Mouse (Mus musculus) spleen, postnatal 14 days (tissue): ENCODE data around the gene Atp5c1.

Source experiments
- DNase-seq, 2 experiments: peaks; one replicate each; pipeline ENCODE4 v3.0.0; 2021 to 2022; ENCODE audit warnings: low spot score in 2 of 2

Atp5c1 gene

DNA sequence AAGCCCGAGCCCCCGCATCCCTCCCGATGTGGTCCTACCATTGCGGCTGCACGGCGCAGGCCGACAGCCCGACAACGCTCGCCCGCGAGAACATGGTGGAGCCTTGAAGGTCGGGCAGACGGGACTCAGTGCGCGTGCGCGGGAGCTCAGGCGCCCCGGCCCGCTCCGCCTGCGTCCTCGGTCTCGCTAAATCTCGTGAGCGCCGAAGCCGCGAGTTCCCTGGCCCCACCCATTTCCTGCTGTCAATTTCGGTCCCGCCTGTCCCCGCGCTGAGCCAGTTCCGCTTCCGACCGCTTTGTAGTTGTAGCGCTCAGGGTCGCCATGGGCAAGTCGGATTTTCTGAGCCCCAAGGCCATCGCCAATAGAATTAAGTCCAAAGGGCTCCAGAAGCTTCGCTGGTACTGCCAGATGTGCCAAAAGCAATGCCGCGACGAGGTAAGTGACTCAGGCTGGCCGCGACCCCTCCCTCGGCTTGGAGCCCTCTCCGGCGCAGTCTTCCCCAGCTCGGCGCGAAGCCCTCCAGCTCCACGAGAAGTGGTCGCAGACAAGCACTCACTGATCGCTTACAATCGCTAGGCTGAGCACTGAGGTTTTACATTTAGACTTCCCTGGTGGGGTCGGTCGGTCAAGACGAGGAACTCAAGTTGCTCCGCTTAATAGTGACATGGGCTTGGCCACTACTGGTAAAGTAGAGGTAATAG is at the start of gene Atp5c1, which contains the start of gene Kin:
Gene Atp5c1, minus strand, starts transcription at position 201 of the 701 bp plus-strand sequence.
Gene Kin, plus strand, starts transcription at position 284 of the 701 bp plus-strand sequence.
- peak; percentile 93 to 96 for DNase-seq

DNA sequence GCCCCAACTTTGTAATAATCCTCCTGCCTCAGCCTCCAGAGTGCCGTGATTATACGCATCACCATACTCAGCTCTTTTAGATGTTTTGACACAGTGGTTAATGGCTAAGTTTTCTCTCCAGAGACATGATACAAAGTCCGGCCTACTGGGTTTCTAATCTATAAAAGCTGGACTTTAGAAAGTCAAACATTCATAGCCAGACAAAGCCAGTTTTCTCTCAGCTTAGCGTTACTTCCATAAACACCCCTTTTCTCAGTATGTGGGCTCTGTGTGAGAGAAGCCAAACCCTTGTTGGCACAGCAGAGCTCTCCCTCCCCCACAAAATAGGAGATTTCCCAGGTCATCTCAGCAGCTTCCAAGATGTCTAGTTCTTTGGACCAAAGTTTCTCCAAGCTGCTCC is 48.3 kb upstream of the Atp5c1 start:
- no peak for DNase-seq

DNA sequence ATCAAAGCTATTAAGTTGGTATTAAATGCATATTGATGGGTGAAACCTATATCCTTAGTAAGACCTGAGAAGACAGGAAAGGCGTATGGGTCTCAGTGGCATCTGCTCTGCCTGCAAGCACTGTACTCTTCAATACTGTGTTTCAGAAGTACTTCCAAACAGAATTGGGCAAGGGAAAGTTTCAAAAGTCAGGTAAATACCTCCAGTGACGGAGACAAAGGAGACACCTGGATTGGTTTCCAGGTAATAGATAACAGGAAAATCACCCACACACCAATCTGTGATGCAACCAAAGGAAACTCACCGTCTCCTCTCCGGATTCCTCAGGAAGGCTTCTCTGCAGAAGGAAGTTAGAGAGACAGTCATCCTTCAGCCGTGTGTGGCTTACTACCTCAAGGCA is 47.2 kb upstream of the Atp5c1 start:
- DNase-seq: no peak

DNA sequence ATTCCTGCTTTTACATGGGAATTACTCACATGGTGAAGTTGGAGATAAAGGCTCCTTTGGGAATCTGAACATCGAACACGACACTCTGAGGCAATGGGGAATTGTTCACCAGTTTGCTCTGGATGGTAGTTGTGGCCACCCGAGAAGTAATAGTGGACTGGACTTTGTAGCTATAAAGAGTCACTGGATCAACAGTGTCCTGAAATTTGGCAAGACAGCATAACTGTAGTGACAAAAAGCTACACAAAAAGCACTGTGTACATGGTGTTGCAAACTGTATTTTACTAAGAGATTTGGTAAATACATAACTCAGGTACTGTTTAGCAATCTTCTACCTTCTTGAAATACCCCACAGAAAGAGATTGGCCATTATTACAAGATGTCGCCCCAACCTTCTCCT is 45.8 kb upstream of the Atp5c1 start:
- DNase-seq: no peak

DNA sequence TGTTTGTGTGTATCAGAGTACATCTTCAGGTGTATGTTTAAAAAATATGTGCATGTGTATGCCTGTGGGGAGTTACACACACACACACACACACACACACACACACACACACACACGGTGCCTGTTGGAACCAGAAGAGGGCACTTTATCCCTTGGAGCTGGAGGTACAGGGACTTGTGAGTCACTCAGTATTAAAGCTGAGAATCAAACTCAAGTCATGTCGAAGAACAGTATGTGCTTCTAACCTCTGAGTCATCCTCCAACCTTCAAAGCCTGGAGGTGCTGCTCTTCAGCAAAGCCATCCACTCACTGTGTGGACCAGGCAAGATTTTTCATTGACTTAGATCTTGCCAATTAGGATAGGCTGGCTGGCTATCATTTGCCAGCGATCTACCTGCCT is 41.5 kb upstream of the Atp5c1 start:
- no peak for DNase-seq

DNA sequence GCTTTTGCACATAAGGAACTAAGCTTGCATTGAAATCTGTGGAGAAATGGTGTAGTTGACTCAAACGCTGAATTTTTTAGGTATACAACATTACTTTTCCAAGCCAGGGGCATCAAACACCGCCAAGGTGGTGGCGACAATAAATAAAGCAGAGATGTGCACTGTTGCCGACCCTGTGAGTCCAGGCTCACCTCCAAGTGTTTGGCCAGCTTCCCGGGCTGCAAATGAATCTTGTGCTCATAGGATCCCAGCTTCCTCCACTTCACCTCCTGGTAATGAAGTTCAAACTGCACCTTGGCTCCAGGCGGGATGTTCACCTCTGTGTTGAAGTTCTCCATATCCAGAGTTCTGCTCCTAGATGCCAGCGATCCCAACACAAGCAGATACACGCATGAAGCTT is 39.0 kb upstream of the Atp5c1 start:
- DNase-seq: no peak

DNA sequence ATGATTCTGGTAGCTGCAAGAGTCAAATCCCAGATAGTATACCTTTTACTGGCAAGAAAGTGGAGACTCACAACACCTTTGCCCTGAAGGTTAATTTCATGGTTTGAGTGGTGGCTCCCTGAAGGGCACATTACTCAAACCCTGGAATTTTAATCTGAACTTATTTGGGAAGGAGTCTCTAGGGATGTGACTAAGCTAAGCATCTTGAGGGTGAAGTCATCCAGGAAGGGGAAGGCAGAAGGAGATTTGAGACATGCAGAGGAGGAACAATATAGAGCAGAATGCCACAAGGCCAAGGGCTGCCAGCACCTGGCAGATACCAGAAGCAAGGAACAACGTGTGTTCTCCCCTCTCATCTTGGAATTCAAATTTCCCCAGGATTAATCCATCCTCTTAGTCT is 38.4 kb upstream of the Atp5c1 start:
- no peak for DNase-seq

DNA sequence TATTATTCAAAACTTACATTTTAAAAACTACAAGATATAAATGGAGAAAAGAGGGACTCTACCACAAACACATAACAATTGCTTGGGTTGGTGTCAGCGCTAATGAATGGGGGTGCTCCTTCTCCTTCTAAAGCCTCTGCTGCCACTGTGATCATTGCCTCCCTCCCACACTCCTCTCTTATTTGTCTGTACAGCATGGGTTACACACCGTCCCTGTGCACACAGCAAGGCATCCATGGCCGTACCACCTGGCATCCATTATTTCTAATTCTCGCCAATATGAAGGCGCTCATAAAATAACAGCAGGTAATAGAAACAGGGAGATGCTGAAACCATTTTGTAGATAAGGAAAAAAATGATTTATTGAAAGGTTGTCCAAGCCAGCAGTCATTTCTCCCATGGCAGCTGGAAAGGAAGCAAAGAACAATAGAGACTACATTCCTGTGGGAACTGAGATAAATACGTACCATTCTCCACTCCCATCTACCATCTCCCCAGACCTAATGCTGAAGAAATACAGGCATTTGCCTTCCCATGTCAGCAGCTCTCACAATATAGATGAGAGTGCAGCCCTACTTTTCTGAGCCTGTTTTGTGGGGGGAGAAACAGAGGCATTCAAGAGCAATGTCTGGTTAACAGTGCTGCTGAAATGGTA is 28.4 kb upstream of the Atp5c1 start:
- no peak for DNase-seq

DNA sequence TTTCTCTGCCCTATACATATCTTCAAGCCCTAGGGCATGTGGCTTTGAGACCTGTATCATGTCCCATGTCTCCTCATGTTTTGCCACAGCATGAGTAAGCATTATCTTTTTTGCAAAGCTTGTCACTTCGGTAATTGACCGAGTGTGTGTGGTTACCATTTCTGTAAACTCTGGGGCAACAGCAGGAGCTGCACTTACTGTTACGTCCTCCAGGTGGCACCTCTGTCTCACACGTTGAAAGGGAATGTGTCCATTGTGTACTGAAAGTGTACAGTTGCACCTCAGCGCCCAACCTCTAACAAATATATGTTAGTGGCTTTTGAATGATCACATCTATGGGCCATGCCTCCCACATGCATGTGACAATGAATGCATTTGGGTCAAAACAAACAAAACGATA is 20.9 kb upstream of the Atp5c1 start:
- peak in 1 of 2 experiments; percentile 21 for DNase-seq

DNA sequence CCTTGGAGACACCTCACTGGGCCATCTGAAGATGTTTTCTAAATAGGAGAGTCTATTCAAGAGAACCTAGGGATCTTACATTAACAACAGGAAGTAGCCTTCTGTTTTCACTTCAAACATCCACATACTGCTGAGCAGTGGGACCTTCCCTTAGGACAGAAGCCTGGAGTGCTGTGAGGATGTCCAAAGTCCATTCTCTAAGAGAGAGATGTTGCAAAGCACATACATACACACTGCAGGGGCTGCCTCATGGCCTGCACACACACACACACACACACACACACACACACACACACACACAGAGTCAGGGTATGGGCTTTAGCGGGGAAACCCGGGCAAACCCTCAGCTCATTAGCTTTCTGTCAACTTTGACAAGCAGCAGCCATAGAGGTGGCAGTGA is 20.2 kb upstream of the Atp5c1 start:
- no peak for DNase-seq

DNA sequence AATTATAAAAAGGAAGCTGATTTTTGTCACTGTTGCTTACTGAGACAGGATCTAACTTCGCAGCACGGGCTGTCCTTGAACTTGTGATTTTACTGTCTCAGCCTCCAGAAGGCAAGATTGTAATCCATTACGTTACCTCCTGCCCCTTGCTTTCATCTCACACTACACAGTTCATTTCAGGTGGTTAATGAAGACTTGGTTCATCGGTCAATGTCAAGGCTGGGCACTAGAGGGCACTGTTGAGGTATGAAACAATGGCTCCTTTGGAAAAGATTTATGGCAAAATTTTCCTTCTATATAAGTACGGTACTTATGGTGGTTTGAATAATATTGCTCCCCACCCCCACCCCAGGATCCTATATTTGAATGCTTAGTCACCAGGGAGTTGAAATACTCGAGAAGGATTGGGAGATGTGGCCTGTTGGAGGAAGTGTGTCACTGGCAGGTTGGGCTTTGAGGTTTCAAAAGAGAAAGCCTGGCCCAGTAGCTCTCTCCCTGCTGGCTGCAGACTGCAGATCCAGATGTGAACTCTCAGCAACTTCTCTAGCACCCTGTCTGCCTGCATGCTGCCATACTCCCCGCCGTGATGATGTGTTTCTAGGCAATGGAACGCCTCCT is 18.4 kb upstream of the Atp5c1 start:
- peak in 1 of 2 experiments; percentile 24 for DNase-seq

DNA sequence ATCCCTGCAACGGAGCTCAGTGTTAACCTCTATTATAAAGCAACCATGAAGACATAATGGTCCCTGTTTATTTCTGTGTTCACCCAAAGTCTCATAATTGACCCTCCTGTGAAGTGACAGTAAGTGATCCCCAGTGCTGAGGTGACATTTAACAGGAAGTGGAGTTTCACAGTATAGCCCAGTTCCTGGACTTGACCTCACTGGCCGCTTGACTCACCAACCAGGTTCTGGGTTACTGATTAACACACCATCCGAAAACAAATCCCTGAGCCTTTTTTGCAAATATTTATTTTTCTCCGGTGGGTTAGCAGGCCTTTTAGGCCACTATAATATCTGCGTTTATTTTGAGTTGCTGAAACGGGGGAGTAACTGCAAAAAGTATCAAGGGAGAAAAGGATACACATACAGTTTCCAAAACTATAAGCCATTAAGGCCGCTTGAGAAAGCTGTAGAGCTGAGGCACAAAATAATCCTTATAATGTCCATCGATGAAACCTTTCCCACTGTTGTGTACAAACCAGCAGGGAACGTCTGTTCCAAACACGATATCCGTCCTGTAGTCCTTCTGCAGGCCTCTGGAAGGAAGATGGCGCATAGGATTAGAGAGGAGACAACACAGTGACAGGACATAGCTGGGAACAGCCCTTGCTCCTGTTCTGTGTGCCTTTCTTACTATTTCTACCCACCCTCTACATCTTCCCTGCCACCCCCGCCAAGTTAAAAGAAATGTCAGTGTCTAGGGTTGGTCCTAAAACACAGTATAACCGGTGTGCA is 14.2 kb upstream of the Atp5c1 start:
- no peak for DNase-seq

DNA sequence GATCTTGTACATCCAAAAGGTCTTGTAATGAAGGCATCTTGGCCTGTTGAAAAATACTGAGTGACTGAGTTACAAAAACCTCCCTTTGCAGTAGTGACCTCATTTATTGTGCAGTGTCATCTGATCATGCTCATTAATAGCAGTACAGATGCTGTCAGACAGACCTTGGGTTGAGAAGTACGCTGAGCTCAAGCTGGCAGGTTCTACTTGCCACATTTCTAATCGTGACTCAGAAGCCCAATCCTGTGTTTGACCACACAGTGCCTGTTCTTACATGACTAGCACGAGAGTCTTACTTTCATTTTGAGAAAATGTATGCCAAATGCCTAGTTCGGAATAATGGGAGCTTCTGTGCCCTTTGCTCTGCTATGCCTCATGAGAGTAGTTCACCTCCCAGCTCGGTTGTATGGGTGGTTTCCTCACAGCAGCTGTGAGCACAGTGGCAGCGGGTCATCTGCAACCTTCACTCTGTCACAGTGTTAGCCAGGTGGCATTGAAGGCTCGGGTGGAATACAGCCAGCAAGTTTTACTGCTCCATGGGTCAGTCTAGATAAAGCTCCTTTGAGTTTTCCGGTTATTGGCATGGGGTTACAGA is 7.0 kb upstream of the Atp5c1 start:
- no peak for DNase-seq

DNA sequence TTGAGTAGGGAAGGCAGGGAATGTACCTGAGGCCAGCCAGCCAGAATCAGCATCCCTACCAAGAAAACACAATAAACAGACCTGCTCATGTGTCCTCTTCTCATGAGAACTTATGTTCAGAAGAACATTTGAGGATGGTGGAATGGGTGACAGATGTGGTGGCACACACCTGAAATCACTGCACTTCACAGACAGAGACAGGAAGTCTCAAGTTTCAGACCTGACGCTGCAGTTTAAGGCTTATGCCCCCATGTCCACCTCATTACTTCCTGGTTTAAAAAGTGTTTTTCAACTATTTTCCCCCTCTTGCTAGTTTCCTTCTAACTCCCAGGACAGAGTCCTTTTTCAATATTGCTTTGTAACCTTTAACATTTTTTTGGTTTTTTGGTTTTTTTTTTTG is 2.4 kb upstream of the Atp5c1 start:
- no peak for DNase-seq

DNA sequence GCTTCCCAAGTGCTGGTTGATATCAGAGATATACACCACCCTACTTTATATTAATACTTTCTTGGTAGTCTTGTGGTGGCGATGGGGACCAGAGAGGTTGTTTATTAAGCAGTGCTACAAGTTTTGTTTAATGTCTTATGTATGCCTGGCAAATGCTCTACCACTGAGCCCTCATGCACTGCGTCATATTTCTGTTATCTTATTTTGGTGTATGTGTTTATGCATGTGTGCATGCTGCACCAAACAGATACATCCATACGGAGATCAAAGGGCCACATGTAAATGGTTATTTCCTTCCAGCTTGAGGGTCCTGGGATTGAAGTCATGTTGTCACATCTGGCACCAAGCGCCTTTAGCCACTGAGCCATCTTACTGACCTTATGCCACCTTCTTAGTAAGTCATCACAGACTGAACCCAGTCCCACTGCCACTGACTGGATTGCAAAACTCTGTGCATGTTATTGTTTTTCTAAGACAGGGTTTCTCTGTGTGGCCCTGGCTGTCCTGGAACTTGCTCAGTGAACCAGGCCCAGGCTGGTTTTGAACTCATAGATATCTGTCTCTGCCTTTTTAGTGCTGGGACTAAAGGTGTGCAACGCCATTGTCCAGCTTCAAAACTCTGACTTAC is 1.3 kb upstream of the Atp5c1 start:
- no peak for DNase-seq

DNA sequence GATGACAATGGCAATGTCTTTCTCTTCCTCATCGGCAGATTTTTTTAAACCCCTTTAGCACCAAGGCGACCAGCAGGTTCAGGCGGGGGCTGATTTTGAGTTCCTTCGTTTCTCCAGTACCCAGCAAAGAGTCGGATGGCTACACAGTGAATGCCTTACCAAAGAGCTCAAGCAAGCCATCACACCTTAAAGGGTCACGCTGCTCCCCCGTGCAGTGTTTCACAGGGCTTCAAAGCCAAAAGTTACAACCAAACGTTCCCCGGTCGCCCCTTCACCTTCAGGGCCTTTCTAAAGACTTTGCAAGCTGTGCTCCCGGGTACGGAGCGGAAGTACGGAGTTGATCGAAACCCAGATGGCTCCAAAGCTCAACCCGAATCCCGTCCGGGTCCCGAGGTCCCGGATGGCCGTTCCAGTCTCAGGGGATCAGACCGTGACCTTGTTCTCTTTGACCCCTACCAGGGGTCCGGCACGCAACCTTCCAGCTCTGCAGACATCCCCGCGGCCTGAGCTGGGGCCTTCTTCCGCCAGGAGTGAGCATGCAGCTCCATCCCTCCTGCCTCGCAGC is 483 bp downstream of the Atp5c1 start:
- no peak for DNase-seq

DNA sequence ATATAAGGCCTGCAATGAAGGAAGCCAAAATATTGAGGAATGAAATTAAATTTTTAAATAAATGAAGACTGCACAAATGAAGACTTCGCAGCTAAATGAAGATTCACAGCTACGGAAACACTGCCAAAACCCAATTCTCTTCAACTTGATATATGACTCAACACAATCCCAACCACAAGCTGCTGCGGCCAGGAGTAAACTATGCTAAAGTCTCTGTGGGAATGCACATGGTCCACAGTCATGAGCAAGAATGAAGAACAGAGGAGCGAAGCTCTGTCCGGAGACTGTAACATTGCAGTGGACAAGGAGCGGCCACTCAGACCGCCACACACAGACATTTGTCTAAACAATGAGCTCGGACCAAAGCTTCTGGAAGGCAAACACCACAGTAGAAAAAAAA is 3.6 kb downstream of the Atp5c1 start:
- DNase-seq: no peak

DNA sequence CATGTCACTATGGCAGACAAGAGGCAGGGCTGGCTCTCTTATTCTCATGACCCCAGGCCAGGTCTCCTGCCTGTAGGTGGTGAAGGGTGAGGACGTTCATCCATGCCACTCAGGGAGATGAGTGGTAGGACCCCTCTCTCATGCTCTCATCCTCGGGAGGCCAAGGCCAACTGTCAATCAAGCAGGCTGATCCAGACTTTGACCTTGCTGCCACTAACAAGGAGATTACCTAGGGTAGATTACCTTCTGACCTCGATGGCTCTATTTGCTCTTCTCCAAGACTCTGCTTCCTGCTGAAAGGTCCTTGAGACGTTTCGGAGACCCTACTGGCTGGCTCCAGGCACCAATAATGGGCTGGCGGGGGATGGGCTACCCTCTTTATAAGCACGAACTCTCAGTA is 5.8 kb downstream of the Atp5c1 start:
- DNase-seq: no peak

DNA sequence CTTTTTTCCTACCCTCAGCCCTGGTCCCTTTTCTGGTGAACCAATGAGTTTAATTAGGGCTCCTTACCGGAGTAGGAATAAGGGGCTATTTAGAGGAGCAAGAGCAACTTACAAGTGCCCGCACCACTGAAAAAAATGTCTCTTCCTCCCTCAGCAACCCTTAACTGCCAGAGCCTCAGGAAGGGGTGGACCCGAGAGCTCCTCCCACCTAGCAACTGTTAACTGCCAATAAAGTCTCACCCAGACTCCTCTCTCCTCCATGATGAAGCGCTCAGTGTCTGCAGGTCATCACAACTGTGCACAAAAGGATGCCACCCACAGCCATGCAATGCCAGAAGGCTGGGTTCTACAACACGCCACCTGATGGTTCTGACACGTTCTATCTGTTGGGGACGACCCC is 8.6 kb downstream of the Atp5c1 start:
- DNase-seq: no peak

DNA sequence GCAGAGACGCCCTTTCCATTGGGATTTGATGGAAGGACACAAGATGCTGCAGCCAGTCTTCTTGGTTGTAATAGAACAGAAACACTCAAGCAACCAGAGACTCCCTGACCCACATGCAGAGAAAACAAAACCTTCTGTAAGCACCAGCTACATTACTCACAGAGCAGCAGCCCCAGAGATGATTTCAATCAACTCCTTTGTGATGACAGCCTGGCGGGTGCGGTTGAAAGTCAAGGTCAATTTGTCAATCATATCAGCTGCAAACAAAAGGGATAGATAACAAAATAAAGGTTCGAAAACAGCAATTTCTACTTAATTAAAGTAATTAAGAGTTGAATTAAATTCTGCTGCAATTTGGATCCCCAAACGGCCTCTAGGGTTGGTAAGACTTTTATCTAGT is 21.5 kb downstream of the Atp5c1 start:
- DNase-seq: no peak

DNA sequence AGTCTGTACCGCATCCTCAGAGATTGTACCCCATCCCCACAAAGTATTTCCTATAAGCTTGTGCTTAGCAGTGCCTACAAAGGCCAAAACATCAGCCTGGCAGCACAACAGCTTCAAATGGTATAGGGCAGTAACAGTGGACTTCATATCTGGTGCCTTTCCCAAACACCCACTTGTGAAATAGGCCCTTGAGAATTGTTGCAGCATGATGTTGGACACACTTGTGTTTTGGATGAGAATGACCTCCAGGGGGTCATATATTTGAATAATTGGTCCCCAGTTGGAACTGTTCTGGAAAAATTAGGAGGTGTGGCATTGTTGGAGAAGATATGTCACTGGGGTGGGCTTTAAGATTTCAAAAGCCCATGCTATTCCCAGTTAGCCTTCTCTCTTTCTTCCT is 28.3 kb downstream of the Atp5c1 start:
- DNase-seq: no peak
